Mouse (Mus musculus) heart, postnatal 0 days (tissue): Measurements from ENCODE around the gene Slc25a15.

Experiments
- CTCF ChIP-seq: IDR thresholded peaks from 2 replicates; pipeline ENCODE4 v1.5.1; 2016; ENCODE audit warnings: antibody characterized with exemption, control low read depth, low read depth
- EP300 ChIP-seq: IDR thresholded peaks from 2 replicates; pipeline ENCODE4 v1.6.1; 2016; ENCODE audit warnings: antibody characterized with exemption, low read depth

DNA sequence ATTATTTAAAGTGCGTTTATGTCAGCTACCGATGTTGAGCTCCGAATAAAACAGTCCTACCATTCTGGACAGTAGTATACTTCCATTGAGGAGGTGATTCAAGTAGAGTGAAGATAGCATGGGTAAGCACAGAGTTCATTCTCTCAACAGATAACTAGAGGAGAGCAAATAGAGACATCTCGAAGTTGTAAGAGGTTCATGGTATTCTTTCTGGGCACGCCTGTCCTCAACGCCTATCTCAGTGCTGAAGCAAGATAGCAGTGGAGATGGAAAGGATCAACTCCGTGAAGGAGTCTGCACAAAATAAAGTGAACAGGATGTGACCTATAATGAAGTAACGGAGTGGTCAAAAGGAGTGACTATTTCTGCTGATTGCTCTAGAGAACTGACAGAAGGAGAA is 13.6 kb upstream of the Slc25a15 start:
- TF ChIP-seq EP300, result no peak
- no peak for TF ChIP-seq CTCF
